Mouse (Mus musculus): ENCODE results near the gene Gpc3.

Gpc3 gene

DNA sequence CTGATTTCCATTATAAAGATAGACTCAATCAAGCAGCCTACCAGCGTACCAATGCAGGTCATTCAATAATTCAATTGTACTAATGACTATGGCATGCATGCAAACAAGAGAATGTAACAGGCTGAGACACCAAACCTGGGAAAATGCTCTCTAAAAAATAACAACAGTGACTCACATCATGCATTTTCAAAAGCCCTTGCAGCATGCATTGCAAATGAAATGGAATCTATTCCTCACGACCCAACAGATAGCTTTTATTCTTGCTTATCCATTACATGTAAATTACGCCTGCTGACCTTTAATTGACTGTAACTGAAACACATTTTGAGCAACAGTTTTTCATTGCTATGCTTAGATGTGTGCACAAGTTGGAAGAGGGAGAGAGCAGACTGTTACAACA lies 200.8 kb downstream of the Gpc3 start:
- no peak for DNase-seq (ENCODE audit: low read depth, low spot score)

DNA sequence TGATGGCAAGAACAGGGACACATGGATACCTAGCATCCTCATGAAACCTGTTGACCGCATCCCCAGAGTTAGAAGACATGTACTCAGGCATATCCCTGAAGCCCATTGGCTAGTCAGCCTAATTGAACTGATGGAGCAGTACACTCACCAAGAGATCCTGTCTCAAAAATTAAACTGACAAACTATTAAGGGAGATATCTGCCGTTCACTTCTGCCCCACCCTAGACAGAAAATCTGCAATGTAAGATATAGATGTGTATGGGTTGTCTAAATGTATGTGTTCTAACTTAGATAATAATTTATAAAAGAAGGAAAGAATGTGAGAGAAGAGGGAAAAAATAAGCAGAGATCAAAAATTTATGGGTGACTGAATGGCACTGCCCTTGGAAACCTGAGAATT lies 212.6 kb downstream of the Gpc3 start:
- no peak for DNase-seq (ENCODE audit: low read depth, low spot score)

DNA sequence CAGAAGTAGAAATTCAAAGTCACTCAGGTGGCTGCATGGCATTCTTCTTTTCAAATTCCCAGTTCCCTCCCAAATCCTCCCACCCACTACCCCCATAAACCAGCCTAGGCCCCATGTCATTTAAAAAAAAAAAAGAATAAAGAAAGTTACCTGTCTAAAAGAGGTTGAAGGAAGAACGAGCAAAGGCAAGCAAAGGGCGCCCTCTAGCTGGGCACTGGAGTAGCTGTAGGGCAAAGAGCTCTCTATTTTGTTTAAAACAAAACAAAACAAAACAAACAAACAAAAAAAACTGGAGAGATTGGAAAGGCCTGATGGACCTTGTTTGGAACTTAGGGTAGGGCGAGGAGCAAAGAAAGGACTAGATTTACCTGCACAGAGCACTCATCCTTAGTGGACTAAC lies 238.6 kb downstream of the Gpc3 start:
- peak; percentile 18 for DNase-seq (ENCODE audit: low read depth, low spot score)

DNA sequence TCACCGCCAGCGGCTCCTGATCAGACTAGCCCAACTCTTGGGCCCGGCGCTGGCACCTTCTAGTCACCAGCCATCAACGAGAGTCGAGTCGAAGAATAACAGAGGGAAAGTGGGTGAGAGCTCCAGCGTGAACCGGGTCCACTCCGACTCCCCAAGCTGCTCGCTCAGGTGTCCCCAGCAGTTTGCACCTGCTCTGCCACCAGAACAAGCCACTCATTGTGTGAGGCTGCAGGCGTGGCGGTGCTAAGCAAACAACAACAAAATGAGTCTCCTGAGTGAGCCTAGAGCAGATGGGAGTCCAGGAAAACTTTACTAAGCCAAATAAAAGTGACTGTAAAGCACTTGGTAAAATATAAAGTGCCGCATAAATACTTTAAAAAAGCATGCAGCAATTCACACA lies 239.5 kb downstream of the Gpc3 start:
- DNase-seq (ENCODE audit: low read depth, low spot score) = no peak

DNA sequence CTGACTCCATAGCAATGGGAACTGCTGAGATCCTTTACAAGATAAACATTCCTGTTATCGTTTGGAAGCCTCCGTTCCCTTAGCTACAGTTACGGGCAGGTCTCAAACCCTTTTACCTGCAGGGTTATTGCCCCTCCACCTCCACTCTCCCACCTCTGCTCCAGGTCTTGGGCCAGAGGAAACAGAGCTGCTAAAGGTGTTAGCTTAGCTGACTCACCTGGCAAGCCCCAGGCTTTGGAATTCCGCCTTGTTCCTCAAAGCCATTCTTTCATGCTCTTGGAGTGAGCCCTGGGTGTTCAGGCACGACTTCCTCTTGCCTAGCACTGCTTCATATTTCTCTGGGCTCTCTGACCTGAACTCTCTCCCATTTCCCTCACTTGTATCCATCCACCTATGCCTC lies 241.3 kb downstream of the Gpc3 start:
- DNase-seq (ENCODE audit: low read depth, low spot score) = no peak

DNA sequence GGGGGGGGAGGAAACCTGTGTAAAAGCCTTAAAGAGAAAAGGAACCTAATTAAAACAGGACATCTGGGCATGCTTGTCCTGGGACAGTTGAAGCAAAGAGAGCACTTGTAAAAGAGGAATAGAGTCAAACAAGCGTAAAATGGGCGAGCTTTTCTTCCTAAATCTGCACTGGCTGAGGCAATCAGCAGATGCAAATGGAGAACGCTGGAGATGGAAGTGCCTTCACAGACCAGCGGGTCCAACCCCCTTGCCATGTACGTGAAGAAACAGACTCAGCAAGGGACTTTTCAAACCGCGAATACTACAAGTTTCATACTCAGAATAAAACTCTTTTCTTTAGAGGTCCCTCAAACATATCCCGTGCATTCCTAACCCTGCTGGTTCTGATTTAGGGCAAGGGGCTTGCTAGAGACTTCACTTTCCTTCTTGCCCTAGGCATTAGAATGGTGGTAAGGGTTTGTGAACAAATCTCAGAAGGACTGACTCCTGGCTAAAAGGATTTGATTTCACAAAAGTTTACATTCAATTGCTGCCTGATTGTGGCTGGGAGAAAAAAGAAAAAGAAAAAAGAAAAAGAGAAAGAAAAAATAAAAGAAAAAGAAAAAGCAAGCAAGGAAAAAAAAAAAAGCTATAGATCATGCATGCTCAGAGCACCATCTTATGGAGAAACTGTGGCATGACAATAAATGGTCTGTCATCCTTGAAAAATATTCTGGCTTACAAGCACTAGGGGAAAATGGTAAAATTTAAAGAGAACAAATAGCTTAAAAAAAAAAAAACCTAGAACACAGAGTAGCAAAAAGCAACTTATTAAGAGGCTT lies 243.6 kb downstream of the Gpc3 start:
- DNase-seq (ENCODE audit: low read depth, low spot score) = peak; percentile 30

DNA sequence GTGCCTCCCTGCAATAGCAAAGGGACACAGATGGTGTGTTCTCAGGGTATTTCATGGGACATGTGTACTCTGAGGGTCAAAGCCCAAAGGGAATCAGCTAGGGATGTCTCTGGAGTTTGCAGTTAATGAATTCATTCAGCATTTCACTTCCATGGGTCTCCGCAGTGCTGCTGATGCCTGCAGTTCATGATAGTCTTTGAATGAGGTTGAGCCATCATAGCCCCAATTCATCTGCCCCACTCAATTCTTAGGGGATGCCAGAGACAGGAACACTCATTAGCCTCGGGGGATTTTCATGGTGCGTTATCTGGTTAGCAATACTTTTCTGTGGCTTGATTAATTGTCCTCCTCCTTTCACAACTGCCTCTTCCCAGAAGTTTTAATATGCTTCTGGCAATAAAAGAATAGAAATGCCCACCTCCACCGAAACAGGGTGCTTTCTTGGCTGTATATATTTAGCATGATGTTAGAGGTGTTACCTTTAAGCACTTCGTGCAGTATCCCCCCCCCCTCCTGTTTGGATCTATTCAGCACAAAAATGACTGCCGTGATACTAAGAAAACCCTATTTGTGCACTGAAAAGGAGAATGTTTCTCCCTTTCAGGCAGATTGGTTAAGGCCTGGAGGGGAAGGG lies 244.3 kb downstream of the Gpc3 start:
- DNase-seq (ENCODE audit: low read depth, low spot score) = no peak

DNA sequence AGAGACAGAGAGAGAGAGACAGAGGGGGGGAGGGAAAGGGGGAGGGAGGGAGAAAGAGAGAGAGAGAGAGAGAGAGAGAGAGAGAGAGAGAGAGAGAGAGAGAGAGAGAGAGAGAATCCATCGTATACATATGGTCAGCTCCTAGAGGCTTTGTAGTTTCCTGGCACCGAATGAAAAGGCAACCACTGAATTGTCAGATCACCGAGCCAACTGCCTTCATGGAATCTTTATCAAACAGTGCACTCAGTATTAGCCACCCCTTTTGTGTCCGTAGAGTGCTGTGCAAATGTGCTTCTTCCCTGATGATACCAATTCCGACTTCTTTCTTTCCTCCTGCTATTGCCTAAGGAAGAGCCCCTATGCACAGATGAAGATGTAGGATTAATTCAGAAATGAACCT lies 246.9 kb downstream of the Gpc3 start:
- no peak for DNase-seq (ENCODE audit: low read depth, low spot score)

DNA sequence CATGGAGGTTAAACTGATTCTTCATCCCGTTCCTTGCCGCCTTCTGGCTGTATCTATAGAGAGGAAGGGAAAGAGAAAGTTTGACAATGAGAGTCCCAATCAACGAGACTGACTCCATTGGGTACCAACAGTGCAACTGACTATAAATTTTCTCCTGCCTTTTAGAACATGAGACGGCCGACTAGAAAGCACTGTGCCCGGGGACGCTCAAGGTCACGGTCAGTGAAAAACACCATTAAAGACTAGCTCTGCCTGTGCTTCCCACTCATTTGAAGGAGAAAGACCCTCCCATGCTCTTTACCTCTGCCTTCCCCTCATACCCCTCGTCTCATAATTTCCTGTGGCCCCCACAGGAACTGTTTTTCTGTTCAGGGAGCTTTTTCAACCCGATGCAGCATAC lies 248.0 kb downstream of the Gpc3 start:
- DNase-seq (ENCODE audit: low read depth, low spot score) = no peak

DNA sequence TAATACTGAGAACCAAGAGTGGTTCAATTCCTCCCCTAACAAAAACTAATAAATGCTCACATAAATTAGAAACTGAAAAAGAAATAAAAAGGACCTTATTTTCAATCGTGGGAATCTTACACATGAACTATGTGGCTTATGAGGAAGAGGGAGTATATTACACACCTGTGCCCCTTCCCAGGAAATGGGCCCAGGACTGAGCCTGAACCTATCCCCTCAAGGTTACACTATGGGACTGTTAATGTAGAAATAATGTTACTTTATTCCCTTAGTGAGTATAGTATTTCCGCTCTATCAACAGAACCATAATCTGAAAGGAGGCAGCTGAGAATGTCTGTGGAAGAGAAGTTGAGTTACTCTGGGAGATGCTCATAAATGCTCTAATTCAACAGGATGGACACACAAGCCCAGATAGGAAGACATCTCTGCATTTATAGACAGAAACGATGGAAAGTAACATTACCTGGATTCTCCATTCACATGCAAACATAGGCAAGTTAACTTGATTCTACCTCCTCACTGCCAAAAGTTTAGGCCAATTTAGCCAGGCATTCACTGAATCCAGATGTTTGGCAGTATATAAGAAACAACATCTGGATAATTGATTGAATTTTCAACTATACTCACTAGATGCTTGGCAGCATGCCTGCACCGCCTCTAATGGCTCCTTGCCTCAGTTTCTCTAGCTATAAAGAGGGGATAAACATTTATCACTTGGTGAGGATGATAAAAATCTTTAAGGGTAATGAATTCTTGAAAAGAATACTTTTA lies 251.3 kb downstream of the Gpc3 start:
- DNase-seq (ENCODE audit: low read depth, low spot score) = no peak

DNA sequence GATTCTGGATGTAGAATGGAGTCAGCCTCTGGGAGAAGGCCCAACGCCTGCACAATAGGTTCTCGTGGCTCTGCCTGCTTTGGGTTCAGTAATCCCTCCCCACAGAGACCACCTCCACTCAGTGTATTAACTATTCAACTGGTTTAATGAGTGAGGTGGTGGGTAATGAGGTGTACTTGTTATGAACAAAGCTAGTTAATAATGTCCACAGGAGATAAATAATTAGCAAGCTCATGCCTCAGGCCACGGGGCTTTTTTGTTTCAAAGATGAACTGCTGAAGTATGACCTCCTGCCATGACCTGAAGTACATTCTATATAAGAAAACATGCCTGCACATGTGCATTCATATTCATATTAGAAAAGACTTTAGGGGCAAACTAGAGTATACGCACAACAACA lies 260.8 kb downstream of the Gpc3 start:
- no peak for DNase-seq (ENCODE audit: low read depth, low spot score)

DNA sequence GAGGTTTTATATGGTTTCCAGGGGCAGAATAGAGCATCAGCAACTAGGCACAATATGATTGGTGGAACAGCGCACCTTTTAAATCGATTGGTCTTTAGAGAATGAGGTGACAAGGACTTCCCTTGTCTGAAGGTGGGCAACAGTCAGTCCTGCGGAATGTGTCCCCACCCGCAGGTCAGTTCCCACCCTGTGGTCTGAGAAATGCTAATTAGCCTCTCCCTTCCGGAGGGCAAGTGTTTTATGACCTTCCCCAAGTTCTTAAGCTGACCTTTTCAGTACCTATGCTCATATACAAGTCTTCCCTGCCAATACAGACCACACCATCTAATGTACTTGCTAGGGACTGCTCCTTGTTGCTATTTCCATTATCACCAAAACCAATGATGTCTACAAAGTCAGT lies 263.1 kb downstream of the Gpc3 start:
- peak; percentile 39 for DNase-seq (ENCODE audit: low read depth, low spot score)

DNA sequence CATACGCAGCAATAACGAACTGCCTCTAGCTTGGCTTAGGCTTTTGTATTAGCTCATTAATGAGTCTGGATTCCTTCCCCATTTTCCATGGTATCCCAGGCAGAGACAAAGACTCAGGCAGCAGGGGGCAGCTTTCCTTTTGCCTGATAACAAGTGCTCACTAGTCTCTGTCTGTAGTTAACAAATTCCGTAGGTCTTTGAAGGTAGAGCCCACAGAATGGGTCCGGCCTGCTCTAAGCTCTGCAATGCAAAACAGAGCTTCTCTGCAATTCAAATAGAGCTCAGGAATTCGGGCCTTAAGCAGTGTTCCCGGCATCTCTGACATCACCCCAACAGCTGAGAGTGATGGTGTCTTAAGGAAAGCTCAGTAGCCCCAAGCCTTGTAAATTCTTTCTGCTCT lies 265.0 kb downstream of the Gpc3 start:
- peak; percentile 93 for DNase-seq (ENCODE audit: low read depth, low spot score)

DNA sequence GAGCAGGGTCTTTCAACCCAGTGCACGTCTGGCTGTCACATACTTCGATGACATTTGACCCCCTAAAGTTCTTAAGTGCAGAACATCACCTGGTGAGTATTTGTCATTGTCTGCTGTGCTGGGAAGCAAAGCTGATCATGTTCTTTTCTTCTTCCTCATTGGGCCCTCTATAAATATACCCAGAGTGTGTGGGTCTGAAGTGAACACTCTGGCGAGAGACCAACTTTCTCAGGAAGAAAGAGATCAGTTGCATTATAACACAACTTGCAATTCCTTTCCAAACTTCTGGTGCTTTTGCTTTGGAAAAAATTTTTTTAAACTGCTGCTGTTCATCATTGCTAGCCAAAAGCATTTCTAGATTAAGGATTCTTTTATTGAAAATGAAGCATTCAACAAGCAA lies 269.7 kb downstream of the Gpc3 start:
- no peak for DNase-seq (ENCODE audit: low read depth, low spot score)

DNA sequence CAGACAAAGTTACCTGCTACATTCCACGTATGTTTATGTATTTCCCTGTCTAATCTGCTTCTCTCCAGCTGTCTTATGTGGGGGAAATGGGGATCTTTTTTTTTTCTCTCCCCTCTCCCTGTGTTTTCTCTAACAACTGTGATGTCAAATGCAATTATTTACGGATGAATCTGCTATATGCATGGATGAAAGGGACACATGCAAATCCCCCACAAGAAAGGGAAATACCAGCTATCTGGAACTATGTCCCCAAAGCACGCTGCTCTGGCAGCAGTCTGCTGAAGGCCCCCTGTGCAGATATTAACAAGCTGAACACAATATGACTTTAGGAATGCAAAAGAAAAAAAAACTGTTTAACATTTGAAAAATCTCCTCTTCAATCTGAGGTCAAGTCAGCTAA lies 273.5 kb downstream of the Gpc3 start:
- no peak for DNase-seq (ENCODE audit: low read depth, low spot score)

DNA sequence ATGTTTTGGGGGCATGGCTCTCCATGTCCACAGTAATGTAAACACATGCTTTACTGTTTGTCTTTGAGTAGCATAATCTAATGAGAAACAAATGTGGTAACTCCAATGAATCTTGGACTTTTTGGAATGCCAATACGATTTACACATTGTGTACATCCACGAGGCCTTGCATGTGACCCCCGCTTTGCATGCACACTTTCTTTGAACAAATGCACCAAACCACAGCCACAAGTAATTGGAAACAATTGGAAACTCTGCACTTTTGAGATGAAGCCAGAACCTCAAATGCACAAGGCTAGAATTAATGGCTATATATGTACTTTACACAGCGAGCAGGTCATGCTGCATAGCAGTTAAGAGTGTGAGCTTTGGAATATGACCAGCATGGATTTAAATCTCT lies 292.0 kb downstream of the Gpc3 start:
- no peak for DNase-seq (ENCODE audit: low read depth, low spot score)

DNA sequence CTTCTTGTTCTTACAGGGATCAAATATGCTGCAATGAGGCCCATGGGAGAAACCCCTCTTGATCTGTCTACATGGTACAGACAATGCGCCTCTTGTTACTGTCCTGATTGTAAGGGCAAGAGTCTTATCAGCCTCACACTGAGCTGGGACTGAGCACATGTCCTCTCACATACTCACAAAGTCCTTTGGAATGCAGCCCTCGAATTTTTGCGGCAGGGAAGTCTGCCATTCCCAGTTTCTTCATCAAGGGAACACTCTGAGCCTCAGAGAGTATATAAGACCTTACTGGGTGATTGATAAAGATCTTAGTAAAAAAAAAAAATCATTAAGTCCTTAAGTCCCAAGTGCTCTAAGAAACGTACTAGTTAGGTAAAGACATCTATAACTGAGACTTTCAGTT lies 293.1 kb downstream of the Gpc3 start:
- no peak for DNase-seq (ENCODE audit: low read depth, low spot score)

DNA sequence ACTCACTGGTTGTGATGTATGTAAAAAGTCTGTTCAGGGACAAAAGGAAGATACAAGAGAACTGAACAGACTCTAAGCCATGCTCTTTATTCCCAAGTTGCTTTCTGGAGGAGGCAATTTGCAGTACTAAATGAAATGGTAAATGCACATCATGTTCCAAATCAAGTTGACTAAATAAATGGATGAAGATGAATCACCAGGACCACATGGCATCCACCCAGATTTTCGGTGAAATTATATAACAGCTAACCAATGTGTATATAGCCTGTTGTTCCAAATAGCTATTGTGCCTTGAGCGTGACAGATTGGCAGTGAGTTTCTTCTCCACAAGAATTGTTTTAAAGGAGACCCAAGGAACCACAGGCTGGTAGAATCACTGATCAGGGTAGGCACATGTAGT lies 302.8 kb downstream of the Gpc3 start:
- no peak for DNase-seq (ENCODE audit: low read depth, low spot score)

DNA sequence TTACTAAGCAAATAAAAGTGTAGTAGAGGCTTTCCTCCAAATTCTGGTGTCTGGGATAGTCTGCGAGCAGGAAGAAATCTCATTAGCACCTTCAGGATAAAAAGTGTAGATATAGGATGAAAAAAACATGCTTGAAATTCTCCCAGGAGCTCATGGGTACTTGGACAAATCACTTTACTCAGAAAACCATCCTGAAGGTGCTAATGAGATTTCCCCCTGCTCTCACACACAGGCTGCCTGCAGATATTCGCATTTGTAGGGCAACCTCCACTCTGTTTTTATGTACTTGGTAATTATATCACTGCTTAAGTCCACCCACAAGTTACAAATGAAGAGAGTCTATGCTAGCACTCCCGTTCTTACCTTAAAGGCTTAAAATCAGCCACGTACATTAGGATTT lies 308.5 kb downstream of the Gpc3 start:
- no peak for DNase-seq (ENCODE audit: low read depth, low spot score)

DNA sequence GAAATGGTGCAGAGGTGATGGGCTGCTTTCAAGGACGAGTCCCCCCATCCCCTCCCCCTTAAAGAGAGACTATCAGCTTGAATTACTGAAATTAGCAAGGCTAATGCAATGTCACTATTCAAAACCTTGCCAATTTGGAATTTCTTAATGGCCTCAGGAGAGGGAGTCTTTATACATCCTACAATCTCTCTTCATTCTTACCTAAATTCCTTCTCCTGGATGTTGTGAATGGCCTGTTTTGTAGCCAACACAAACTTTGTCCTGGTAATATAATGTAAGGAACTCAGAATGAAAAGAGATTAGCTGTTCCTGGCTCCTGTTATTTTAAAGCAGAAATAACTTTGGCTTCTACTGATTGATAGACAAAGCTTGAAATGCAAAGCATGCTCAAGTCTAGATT lies 325.0 kb downstream of the Gpc3 start:
- DNase-seq (ENCODE audit: low read depth, low spot score) = peak; percentile 9

DNA sequence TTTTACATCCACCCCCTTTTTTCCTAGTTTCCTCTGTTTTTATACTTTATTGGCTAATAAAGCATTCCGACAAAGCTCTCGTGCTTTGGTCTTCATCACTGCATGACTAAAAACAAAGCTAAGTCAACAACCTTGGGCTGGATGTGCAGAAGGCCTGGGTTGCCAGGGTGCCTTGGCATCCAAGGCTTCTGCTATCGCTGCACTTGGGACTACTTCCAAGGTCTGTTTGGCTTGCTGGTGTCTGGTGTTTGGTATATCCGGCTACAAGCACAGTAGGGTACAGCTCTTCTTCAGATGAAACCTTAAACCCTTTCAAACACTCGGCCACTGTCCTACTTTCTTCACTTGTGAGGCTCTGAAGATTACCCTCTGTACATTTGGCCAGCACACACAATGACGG lies 325.8 kb downstream of the Gpc3 start:
- no peak for DNase-seq (ENCODE audit: low read depth, low spot score)

DNA sequence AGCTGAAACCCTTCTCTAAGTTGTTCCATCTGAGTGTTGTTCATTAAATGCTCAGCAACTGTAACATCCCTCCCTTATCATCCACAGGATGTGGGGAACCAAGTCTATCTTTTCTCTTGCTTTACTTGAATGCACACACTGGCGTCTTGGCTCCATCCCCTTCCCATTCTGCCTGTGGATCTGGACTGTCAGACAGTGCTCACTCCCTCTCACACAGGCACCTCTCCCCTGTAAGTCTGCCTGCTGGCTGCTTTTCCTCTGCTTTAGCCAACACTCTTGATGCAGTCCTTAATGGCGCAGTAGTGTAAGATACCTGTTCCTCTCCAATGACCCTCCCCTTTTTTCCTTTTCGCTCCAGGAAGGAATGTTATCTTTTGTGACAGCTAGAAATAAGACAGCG lies 331.7 kb downstream of the Gpc3 start:
- DNase-seq (ENCODE audit: low read depth, low spot score) = no peak
